Mouse (Mus musculus): Measurements from ENCODE around the gene Pdzd3. TPM values are rescaled to one million over a fixed set of nuclear protein-coding genes. Genes with fewer than 3 reads are reported as not detected.

The Pdzd3 gene
- total RNA-seq, 2 experiments from 2014 or later = 0.92 to 1.0 TPM

- no peak for DNase-seq
Observed at GRCm38 (mm10) chr9:44199166-44199565, 52.1 kb downstream of the Pdzd3 start.

Other genes with a start within 250 kb of the Pdzd3 start
- 10 to 100 TPM; 16.2 to 18.8 TPM for gene Thy1, start 208.1 kb downstream of the Pdzd3 start, total RNA-seq (2021)
- 10 to 100 TPM; 72.6 to 79.0 TPM for gene Usp2, start 184.4 kb downstream of the Pdzd3 start, total RNA-seq (2021)
- gene Mfrp, start 149.7 kb downstream of the Pdzd3 start, total RNA-seq (2021) = not detected
- gene C1qtnf5, start 144.2 kb downstream of the Pdzd3 start, total RNA-seq (2021) = 1 to 10 TPM; 8.5 to 9.7 TPM
- gene Gm49380, start 138.0 kb downstream of the Pdzd3 start, total RNA-seq (2021) = not detected
- gene Rnf26, start 138.0 kb downstream of the Pdzd3 start, total RNA-seq (2021) = 10 to 100 TPM; 22.3 to 24.7 TPM
- gene Mcam, start 117.0 kb downstream of the Pdzd3 start, total RNA-seq (2021) = 100 to 1,000 TPM; 204 to 213 TPM
- 10 to 100 TPM; 28.5 to 28.8 TPM for gene Cbl, start 17.4 kb downstream of the Pdzd3 start, total RNA-seq (2021)
- gene Ccdc153, start 10.8 kb downstream of the Pdzd3 start, total RNA-seq (2021) = not detected
- 10 to 100 TPM; 13.8 to 15.3 TPM for gene Nlrx1, start 17.1 kb upstream of the Pdzd3 start, total RNA-seq (2021)
- 1 to 10 TPM; 1.2 to 1.5 TPM for gene Abcg4, start 37.1 kb upstream of the Pdzd3 start, total RNA-seq (2021)
- gene Hinfp, start 54.2 kb upstream of the Pdzd3 start, total RNA-seq (2021) = 10 to 100 TPM; 15.4 to 16.3 TPM
- 10 to 100 TPM; 16.3 to 16.5 TPM for gene C2cd2l, start 68.8 kb upstream of the Pdzd3 start, total RNA-seq (2021)
- gene Dpagt1, start 74.5 kb upstream of the Pdzd3 start, total RNA-seq (2021) = 10 to 100 TPM; 24.1 to 25.0 TPM
- gene H2afx, start 83.2 kb upstream of the Pdzd3 start, total RNA-seq (2021) = 100 to 1,000 TPM; 157 to 164 TPM
- 10 to 100 TPM; 54.0 to 60.6 TPM for gene Hmbs, start 92.8 kb upstream of the Pdzd3 start, total RNA-seq (2021)
- 10 to 100 TPM; 20.9 to 21.6 TPM for gene Vps11, start 110.2 kb upstream of the Pdzd3 start, total RNA-seq (2021)
- gene Hyou1, start 128.0 kb upstream of the Pdzd3 start, total RNA-seq (2021) = 10 to 100 TPM; 42.1 to 45.8 TPM
- gene Slc37a4, start 145.4 kb upstream of the Pdzd3 start, total RNA-seq (2021) = 10 to 100 TPM; 21.9 to 26.1 TPM
- 1,000 to 10,000 TPM; 1,107 to 1,153 TPM for gene Rps25, start 155.7 kb upstream of the Pdzd3 start, total RNA-seq (2021)
- gene Trappc4, start 156.1 kb upstream of the Pdzd3 start, total RNA-seq (2021) = 10 to 100 TPM; 41.4 to 42.4 TPM
- gene Ccdc84, start 167.1 kb upstream of the Pdzd3 start, total RNA-seq (2021) = 10 to 100 TPM; 14.3 to 14.7 TPM
- not detected for gene Foxr1, start 189.7 kb upstream of the Pdzd3 start, total RNA-seq (2021)
- not detected for gene Upk2, start 203.5 kb upstream of the Pdzd3 start, total RNA-seq (2021)
- 10 to 100 TPM; 56.8 to 64.0 TPM for gene Bcl9l, start 231.4 kb upstream of the Pdzd3 start, total RNA-seq (2021)